Mouse (Mus musculus): Measurements from ENCODE around the gene Pip4k2b. TPM values are rescaled to one million over a fixed set of nuclear protein-coding genes. Genes with fewer than 3 reads are reported as not detected.

Pip4k2b gene
- polyA plus RNA-seq, 1 experiment from 2014 or later, result 4.0 TPM

GRCm38 (mm10) chr11:97684766-97685165 is 59.7 kb downstream of the Pip4k2b start:
- Histone ChIP-seq H3K9me3 (no peaks in the 10 kb centered on the region), H3K27ac (replicated peaks) (no peak overlapping the region), H3K9ac (no peak overlapping the region; the same call in 1 of the 2 replicates), H3K4me3 (no peak overlapping the region), H3K4me1 (replicated peaks) (peaks cover 22% of the 10 kb centered on the region), H3K4me2 (peak overlapping the region; percentile 93; the same call in 1 of the 2 replicates), H3K27me3 (no peaks in the 10 kb centered on the region), H3K36me3 (peaks cover 22% of the 10 kb centered on the region)
- 36% methylated on average over 7 of the region's 7 CpGs for WGBS
- no peak for ATAC-seq (ENCODE audit: low FRiP score, low read depth)

GRCm38 (mm10) chr11:97684063-97684680 is 60.3 kb downstream of the Pip4k2b start:
- ATAC-seq (ENCODE audit: low FRiP score, low read depth), result no peak
- Histone ChIP-seq H3K36me3 (peaks cover 24% of the 10 kb centered on the region), H3K4me2 (no peak overlapping the region), H3K4me3 (no peak overlapping the region), H3K9me3 (no peaks in the 10 kb centered on the region), H3K9ac (no peak overlapping the region), H3K27ac (replicated peaks) (no peak overlapping the region), H3K4me1 (replicated peaks) (peaks cover 22% of the 10 kb centered on the region), H3K27me3 (no peaks in the 10 kb centered on the region)
- 85% methylated on average over 6 of the region's 6 CpGs for WGBS

- H3K4me1 ChIP-seq (replicated peaks), result peaks cover 28% of the 10 kb centered on the region
- H3K4me2 ChIP-seq, result no peak overlapping the region
- H3K9ac ChIP-seq, result no peak overlapping the region
- H3K9me3 ChIP-seq, result no peaks in the 10 kb centered on the region
- no peak overlapping the region for H3K27ac ChIP-seq (replicated peaks)
- peaks cover 23% of the 10 kb centered on the region for H3K36me3 ChIP-seq
- H3K27me3 ChIP-seq, result no peaks in the 10 kb centered on the region
- WGBS, result 87% methylated on average over 6 of the region's 6 CpGs
- H3K4me3 ChIP-seq, result no peak overlapping the region
- ATAC-seq (ENCODE audit: low FRiP score, low read depth), result no peak
Observed at GRCm38 (mm10) chr11:97682504-97683055, 61.9 kb downstream of the Pip4k2b start.

GRCm38 (mm10) chr11:97680430-97680829 is 64.1 kb downstream of the Pip4k2b start:
- H3K27ac ChIP-seq (replicated peaks), result no peak overlapping the region
- 60% methylated on average over 12 of the region's 12 CpGs for WGBS
- H3K9ac ChIP-seq, result no peak overlapping the region
- H3K4me2 ChIP-seq, result no peak overlapping the region
- H3K36me3 ChIP-seq, result peaks cover 30% of the 10 kb centered on the region
- no peak overlapping the region for H3K4me3 ChIP-seq
- ATAC-seq (ENCODE audit: low FRiP score, low read depth), result peak; percentile 58; the same call in 1 of the 2 replicates
- H3K9me3 ChIP-seq, result no peaks in the 10 kb centered on the region
- H3K4me1 ChIP-seq (replicated peaks), result peaks cover 25% of the 10 kb centered on the region
- no peaks in the 10 kb centered on the region for H3K27me3 ChIP-seq

- no peak for ATAC-seq (ENCODE audit: low FRiP score, low read depth)
- Histone ChIP-seq H3K9ac (no peak overlapping the region), H3K27me3 (no peaks in the 10 kb centered on the region), H3K4me2 (no peak overlapping the region), H3K9me3 (no peaks in the 10 kb centered on the region), H3K4me3 (no peak overlapping the region), H3K4me1 (replicated peaks) (peaks cover 16% of the 10 kb centered on the region), H3K36me3 (peaks cover 47% of the 10 kb centered on the region), H3K27ac (replicated peaks) (no peak overlapping the region)
- WGBS, result 83% methylated on average over 14 of the region's 15 CpGs
Observed at GRCm38 (mm10) chr11:97678301-97678700, 66.2 kb downstream of the Pip4k2b start.

- Histone ChIP-seq H3K9me3 (no peaks in the 10 kb centered on the region), H3K4me3 (no peak overlapping the region), H3K36me3 (peaks cover 51% of the 10 kb centered on the region), H3K27ac (replicated peaks) (no peak overlapping the region), H3K4me2 (no peak overlapping the region), H3K27me3 (no peaks in the 10 kb centered on the region), H3K4me1 (replicated peaks) (peaks cover 16% of the 10 kb centered on the region), H3K9ac (no peak overlapping the region)
- ATAC-seq (ENCODE audit: low FRiP score, low read depth), result no peak
- WGBS, result 53% methylated on average over 8 of the region's 8 CpGs
Observed at GRCm38 (mm10) chr11:97677842-97678241, 66.7 kb downstream of the Pip4k2b start.

- ATAC-seq (ENCODE audit: low FRiP score, low read depth), result no peak
- Histone ChIP-seq H3K4me3 (no peak overlapping the region), H3K4me2 (no peak overlapping the region), H3K27me3 (no peaks in the 10 kb centered on the region), H3K4me1 (replicated peaks) (peaks cover 16% of the 10 kb centered on the region), H3K36me3 (peaks cover 56% of the 10 kb centered on the region), H3K27ac (replicated peaks) (no peak overlapping the region), H3K9ac (no peak overlapping the region), H3K9me3 (no peaks in the 10 kb centered on the region)
- WGBS, result 38% methylated on average over 15 of the region's 15 CpGs
Observed at GRCm38 (mm10) chr11:97677381-97677780, 67.1 kb downstream of the Pip4k2b start.

GRCm38 (mm10) chr11:97676050-97676754 is 68.3 kb downstream of the Pip4k2b start:
- no peak for ATAC-seq (ENCODE audit: low FRiP score, low read depth)
- no peak overlapping the region for H3K9ac ChIP-seq
- H3K27ac ChIP-seq (replicated peaks), result no peak overlapping the region
- H3K4me1 ChIP-seq (replicated peaks), result peaks cover 16% of the 10 kb centered on the region
- H3K4me3 ChIP-seq, result no peak overlapping the region
- WGBS, result 88% methylated on average over 14 of the region's 15 CpGs
- no peaks in the 10 kb centered on the region for H3K9me3 ChIP-seq
- H3K27me3 ChIP-seq, result no peaks in the 10 kb centered on the region
- H3K36me3 ChIP-seq, result peaks cover 50% of the 10 kb centered on the region
- H3K4me2 ChIP-seq, result no peak overlapping the region

GRCm38 (mm10) chr11:97673148-97673547 is 71.4 kb downstream of the Pip4k2b start:
- H3K27ac ChIP-seq (replicated peaks), result no peak overlapping the region

GRCm38 (mm10) chr11:97671177-97671527 is 73.4 kb downstream of the Pip4k2b start:
- 44% methylated on average over 2 of the region's 2 CpGs for WGBS

More at GRCm38 (mm10) chr11:97673148-97673547, 71.4 kb downstream of the Pip4k2b start:
- Histone ChIP-seq H3K4me2 (no peak overlapping the region), H3K27me3 (no peaks in the 10 kb centered on the region), H3K36me3 (peaks cover 47% of the 10 kb centered on the region), H3K9me3 (no peaks in the 10 kb centered on the region), H3K9ac (no peak overlapping the region), H3K4me1 (replicated peaks) (peaks cover 18% of the 10 kb centered on the region), H3K4me3 (no peak overlapping the region)
- WGBS, result 81% methylated on average over 11 of the region's 11 CpGs
- ATAC-seq (ENCODE audit: low FRiP score, low read depth), result no peak

GRCm38 (mm10) chr11:97670234-97671176 is 74.0 kb downstream of the Pip4k2b start:
- 70% methylated on average over 13 of the region's 13 CpGs for WGBS
- no peak for ATAC-seq (ENCODE audit: low FRiP score, low read depth)

More at GRCm38 (mm10) chr11:97671177-97671527, 73.4 kb downstream of the Pip4k2b start:
- H3K27me3 ChIP-seq, result no peaks in the 10 kb centered on the region
- H3K36me3 ChIP-seq, result peaks cover 48% of the 10 kb centered on the region
- H3K4me1 ChIP-seq (replicated peaks), result peaks cover 9% of the 10 kb centered on the region; the same call in 1 of the 2 replicates
- no peaks in the 10 kb centered on the region for H3K9me3 ChIP-seq
- no peak overlapping the region for H3K4me2 ChIP-seq
- no peak overlapping the region for H3K9ac ChIP-seq
- H3K27ac ChIP-seq (replicated peaks), result no peak overlapping the region
- ATAC-seq (ENCODE audit: low FRiP score, low read depth), result no peak
- H3K4me3 ChIP-seq, result no peak overlapping the region

More at GRCm38 (mm10) chr11:97670234-97671176, 74.0 kb downstream of the Pip4k2b start:
- no peak overlapping the region for H3K9ac ChIP-seq
- H3K27ac ChIP-seq (replicated peaks), result no peak overlapping the region
- no peak overlapping the region for H3K4me3 ChIP-seq
- peaks cover 11% of the 10 kb centered on the region for H3K4me1 ChIP-seq (replicated peaks)
- no peaks in the 10 kb centered on the region for H3K9me3 ChIP-seq
- H3K27me3 ChIP-seq, result no peaks in the 10 kb centered on the region
- H3K36me3 ChIP-seq, result peaks cover 49% of the 10 kb centered on the region
- H3K4me2 ChIP-seq, result no peak overlapping the region
